Mouse (Mus musculus) bone marrow macrophage, adult 2 months (primary cell): ENCODE data around the gene Tlcd2. TPM values are rescaled to one million over a fixed set of nuclear protein-coding genes. Genes with fewer than 3 reads are reported as not detected.

Experiments used
- H3K27ac ChIP-seq: 2 replicates; pipeline ENCODE4 v1.5.1; 2012; ENCODE audit warnings: low read depth, low read length; ENCODE audit not compliant: insufficient read depth
- H3K4me1 ChIP-seq: 2 replicates; pipeline ENCODE4 v1.6.1; 2012; ENCODE audit warnings: low read length; ENCODE audit not compliant: control insufficient read depth, insufficient read depth
- H3K4me3 ChIP-seq: 2 replicates; pipeline ENCODE4 v1.5.1; 2012; ENCODE audit warnings: mild to moderate bottlenecking, low read length, moderate library complexity; ENCODE audit not compliant: insufficient read depth
- CTCF ChIP-seq: IDR thresholded peaks from 2 replicates; pipeline ENCODE4 v1.5.1; 2012; ENCODE audit warnings: low read depth, mild to moderate bottlenecking, low read length, moderate library complexity
- POLR2A ChIP-seq: IDR thresholded peaks from 2 replicates; pipeline ENCODE4 v1.6.1; 2012; ENCODE audit warnings: mild to moderate bottlenecking, low read depth, low read length, borderline replicate concordance
- polyA plus RNA-seq: library from polyadenylated mRNA; stranded (reverse); fragments of >200 nt; gene quantifications from 2 replicates; pipeline ENCODE4 v1.2.4, GENCODE M21; 2012; ENCODE audit not compliant: missing spikeins, insufficient read depth, insufficient read length

Tlcd2 gene
- polyA plus RNA-seq, 1 experiment: 3.6 TPM

GRCm38 (mm10) chr11:75511213-75511612, 49.7 kb downstream of the Tlcd2 start:
- no peak for TF ChIP-seq POLR2A
- TF ChIP-seq CTCF: no peak
- peaks cover 15% of the 10 kb centered on the region for H3K4me1 ChIP-seq
- no peak overlapping the region for H3K27ac ChIP-seq
- no peak overlapping the region for H3K4me3 ChIP-seq

- no peak overlapping the region for H3K27ac ChIP-seq
- TF ChIP-seq POLR2A (no peak), CTCF (no peak)
- H3K4me3 ChIP-seq: no peak overlapping the region
- H3K4me1 ChIP-seq: peaks cover 15% of the 10 kb centered on the region
Observed at GRCm38 (mm10) chr11:75512301-75513018, 50.9 kb downstream of the Tlcd2 start.

- Histone ChIP-seq H3K4me1 (peaks cover 13% of the 10 kb centered on the region), H3K4me3 (no peak within 1 kb of the TSS), H3K27ac (no peak within 1 kb of the TSS)
Observed at GRCm38 (mm10) chr11:75513336-75513735, 51.8 kb downstream of the Tlcd2 start, which contains the start of gene Scarf1. TSS of gene Scarf1 (plus strand) at chr11:75513540.

GRCm38 (mm10) chr11:75515186-75515585, 53.7 kb downstream of the Tlcd2 start:
- H3K4me1 ChIP-seq: no peaks in the 10 kb centered on the region

More at GRCm38 (mm10) chr11:75513336-75513735, 51.8 kb downstream of the Tlcd2 start, which contains the start of gene Scarf1:
- TF ChIP-seq POLR2A: no peak
- no peak for TF ChIP-seq CTCF

GRCm38 (mm10) chr11:75519834-75520633, 58.5 kb downstream of the Tlcd2 start:
- H3K4me1 ChIP-seq: no peaks in the 10 kb centered on the region
- TF ChIP-seq CTCF: no peak
- TF ChIP-seq POLR2A: no peak
- H3K27ac ChIP-seq: no peak overlapping the region
- no peak overlapping the region for H3K4me3 ChIP-seq

More at GRCm38 (mm10) chr11:75515186-75515585, 53.7 kb downstream of the Tlcd2 start:
- Histone ChIP-seq H3K27ac (no peak overlapping the region), H3K4me3 (no peak overlapping the region)
- TF ChIP-seq POLR2A (no peak), CTCF (no peak)

Other genes with a start within 250 kb of the Tlcd2 start
- gene Rpa1, start 113.4 kb upstream of the Tlcd2 start, polyA plus RNA-seq: 43.2 and 48.2 TPM in 2 replicates
- gene Smyd4, start 113.3 kb upstream of the Tlcd2 start, polyA plus RNA-seq: 3.3 and 4.9 TPM in 2 replicates
- 8.6 and 9.9 TPM in 2 replicates for gene Serpinf1, start 39.0 kb upstream of the Tlcd2 start, polyA plus RNA-seq
- not detected in 2 replicates for gene Serpinf2, start 22.1 kb upstream of the Tlcd2 start, polyA plus RNA-seq
- gene Wdr81, start 7.0 kb upstream of the Tlcd2 start, polyA plus RNA-seq: 41.1 and 46.6 TPM in 2 replicates
- gene Prpf8, start 25.1 kb downstream of the Tlcd2 start, polyA plus RNA-seq: 51.0 and 65.7 TPM in 2 replicates
- 12.8 and 15.9 TPM in 2 replicates for gene Rilp, start 48.4 kb downstream of the Tlcd2 start, polyA plus RNA-seq
- 32.8 and 33.5 TPM in 2 replicates for gene Scarf1, start 51.8 kb downstream of the Tlcd2 start, polyA plus RNA-seq
- 202 and 231 TPM in 2 replicates for gene Slc43a2, start 70.0 kb downstream of the Tlcd2 start, polyA plus RNA-seq
- gene Pitpna, start 126.4 kb downstream of the Tlcd2 start, polyA plus RNA-seq: 512 TPM in 2 replicates
- gene Inpp5k, start 169.3 kb downstream of the Tlcd2 start, polyA plus RNA-seq: 85.4 and 101 TPM in 2 replicates
- 77.3 and 90.4 TPM in 2 replicates for gene Myo1c, start 188.8 kb downstream of the Tlcd2 start, polyA plus RNA-seq
- 67.0 and 70.3 TPM in 2 replicates for gene Crk, start 217.5 kb downstream of the Tlcd2 start, polyA plus RNA-seq